Mouse (Mus musculus) forebrain, embryonic 12.5 days (tissue): ENCODE results near the gene Cacnb4. TPM values are rescaled to one million over a fixed set of nuclear protein-coding genes. Genes with fewer than 3 reads are reported as not detected.

Source experiments
- ATAC-seq: fragments of 200-750 bp; cut with Nextera tagmentation; 2 replicates; pipeline ENCODE4 v1.8.0; 2017; ENCODE audit warnings: moderate TSS enrichment; ENCODE audit not compliant: low FRiP score
- H3K27ac ChIP-seq: fragments of 300-500 bp; sonication (generic); 2 replicates; pipeline ENCODE4 v1.5.1; 2016; ENCODE audit warnings: mild to moderate bottlenecking
- H3K27me3 ChIP-seq: fragments of 300-500 bp; sonication (generic); 2 replicates; pipeline ENCODE4 v1.6.1; 2016; ENCODE audit warnings: mild to moderate bottlenecking
- H3K36me3 ChIP-seq: fragments of 300-500 bp; sonication (generic); replicated peaks from 2 replicates; pipeline ENCODE4 v1.6.1; 2016; ENCODE audit warnings: mild to moderate bottlenecking
- H3K4me1 ChIP-seq: fragments of 300-500 bp; sonication (generic); 2 replicates; pipeline ENCODE4 v1.6.1; 2016
- H3K4me2 ChIP-seq: fragments of 300-500 bp; sonication (generic); 2 replicates; pipeline ENCODE4 v1.6.1; 2016; ENCODE audit warnings: mild to moderate bottlenecking, moderate library complexity
- H3K4me3 ChIP-seq: fragments of 300-500 bp; sonication (generic); replicated peaks from 2 replicates; pipeline ENCODE4 v1.5.1; 2016; ENCODE audit warnings: mild to moderate bottlenecking
- H3K9ac ChIP-seq: fragments of 300-500 bp; sonication (generic); 2 replicates; pipeline ENCODE4 v1.6.1; 2016; ENCODE audit warnings: mild to moderate bottlenecking
- H3K9me3 ChIP-seq: fragments of 300-500 bp; sonication (generic); 2 replicates; pipeline ENCODE4 v1.6.1; 2016
- WGBS: fragments of 180-500 bp; shearing (Covaris S2); methylation state at CpG from one replicate; pipeline ENCODE4 v1.1.7; 2016; 5-methylcytosine and 5-hydroxymethylcytosine counted together
- polyA plus RNA-seq: library from polyadenylated mRNA; unstranded; fragments of >200 nt; fragmentation: Nextera tagmentation; extraction: Ambion mirVana; gene quantifications from 2 replicates; pipeline ENCODE4 v1.2.1, GENCODE M21; 2016

The Cacnb4 gene
- polyA plus RNA-seq, 1 experiment from 2014 or later: 4.1 TPM

DNA sequence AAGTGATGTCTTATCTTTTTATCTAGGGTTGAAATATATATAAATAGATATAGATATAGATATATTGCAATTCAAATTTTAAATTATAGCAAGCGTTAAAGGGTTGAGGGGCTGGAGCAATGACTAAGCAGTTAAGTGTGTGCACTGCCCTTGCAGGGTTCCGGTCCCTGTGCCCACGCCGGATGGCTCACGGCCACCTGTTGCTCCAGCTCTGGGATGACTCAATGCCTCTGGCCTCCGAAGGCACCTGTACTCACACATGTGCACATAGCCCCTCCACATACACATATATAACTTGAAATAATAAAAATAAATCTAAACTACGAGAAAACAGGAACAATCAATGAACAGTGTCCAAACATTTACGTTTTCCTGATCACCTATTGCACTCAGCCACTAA, 82.8 kb downstream of the Cacnb4 start:
- no peaks in the 10 kb centered on the region for H3K36me3 ChIP-seq
- H3K9me3 ChIP-seq: no peaks in the 10 kb centered on the region
- 90% methylated on average over 8 of the region's 8 CpGs for WGBS
- no peak overlapping the region for H3K9ac ChIP-seq
- H3K4me3 ChIP-seq: no peak overlapping the region
- no peak overlapping the region for H3K4me2 ChIP-seq
- H3K4me1 ChIP-seq: peaks cover 15% of the 10 kb centered on the region; the same call in 1 of the 2 replicates
- ATAC-seq: no peak
- no peak overlapping the region for H3K27ac ChIP-seq
- no peaks in the 10 kb centered on the region for H3K27me3 ChIP-seq

DNA sequence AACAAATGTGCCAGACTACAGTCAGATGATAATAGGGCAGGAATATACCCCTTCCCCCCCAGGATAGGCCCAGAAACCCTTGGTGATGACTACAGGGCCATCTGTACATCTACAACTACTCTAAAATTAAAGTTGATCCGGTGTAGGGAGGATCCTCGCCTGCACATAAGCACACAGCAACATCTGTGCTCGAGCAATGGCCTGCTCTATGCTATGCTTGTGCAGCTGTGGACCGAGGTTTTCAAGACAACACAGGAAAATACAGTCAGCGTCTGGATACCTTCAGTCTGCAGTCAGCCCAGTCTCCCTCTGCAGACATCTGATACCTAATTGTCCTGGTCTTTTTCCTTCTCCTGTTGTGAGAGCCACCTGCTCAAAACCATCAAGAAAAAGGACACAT, 83.4 kb downstream of the Cacnb4 start:
- no peaks in the 10 kb centered on the region for H3K36me3 ChIP-seq
- no peak overlapping the region for H3K4me3 ChIP-seq
- no peak overlapping the region for H3K4me2 ChIP-seq
- no peaks in the 10 kb centered on the region for H3K9me3 ChIP-seq
- H3K9ac ChIP-seq: no peak overlapping the region
- WGBS: 74% methylated on average over 5 of the region's 5 CpGs
- peaks cover 15% of the 10 kb centered on the region; the same call in 1 of the 2 replicates for H3K4me1 ChIP-seq
- no peak overlapping the region for H3K27ac ChIP-seq
- no peaks in the 10 kb centered on the region for H3K27me3 ChIP-seq
- ATAC-seq: no peak

DNA sequence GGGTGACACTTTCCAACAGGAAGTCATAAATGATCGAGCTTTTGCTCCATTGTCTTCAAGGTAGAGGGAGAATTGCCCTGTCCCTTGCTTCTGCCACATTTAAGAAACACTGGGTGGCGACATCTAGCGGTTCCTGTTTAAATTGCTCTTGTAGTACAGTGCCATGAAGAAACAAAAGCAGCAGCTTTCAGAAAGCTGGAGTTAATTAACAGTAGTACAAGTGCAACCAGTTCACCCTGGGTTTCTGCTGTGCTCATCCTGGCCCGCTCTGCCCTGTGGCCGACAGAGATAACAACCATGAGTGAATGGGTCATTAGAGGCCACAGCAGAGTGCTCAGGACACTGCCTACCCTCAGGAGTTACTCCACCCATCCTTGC, 85.7 kb downstream of the Cacnb4 start:
- no peaks in the 10 kb centered on the region for H3K36me3 ChIP-seq
- H3K4me2 ChIP-seq: no peak overlapping the region
- ATAC-seq: peak; percentile 85
- H3K4me3 ChIP-seq: no peak overlapping the region
- H3K4me1 ChIP-seq: peaks cover 15% of the 10 kb centered on the region; the same call in 1 of the 2 replicates
- no peak overlapping the region for H3K9ac ChIP-seq
- WGBS: 3% methylated on average over 5 of the region's 5 CpGs
- H3K27ac ChIP-seq: no peak overlapping the region
- H3K27me3 ChIP-seq: no peaks in the 10 kb centered on the region
- no peaks in the 10 kb centered on the region for H3K9me3 ChIP-seq

DNA sequence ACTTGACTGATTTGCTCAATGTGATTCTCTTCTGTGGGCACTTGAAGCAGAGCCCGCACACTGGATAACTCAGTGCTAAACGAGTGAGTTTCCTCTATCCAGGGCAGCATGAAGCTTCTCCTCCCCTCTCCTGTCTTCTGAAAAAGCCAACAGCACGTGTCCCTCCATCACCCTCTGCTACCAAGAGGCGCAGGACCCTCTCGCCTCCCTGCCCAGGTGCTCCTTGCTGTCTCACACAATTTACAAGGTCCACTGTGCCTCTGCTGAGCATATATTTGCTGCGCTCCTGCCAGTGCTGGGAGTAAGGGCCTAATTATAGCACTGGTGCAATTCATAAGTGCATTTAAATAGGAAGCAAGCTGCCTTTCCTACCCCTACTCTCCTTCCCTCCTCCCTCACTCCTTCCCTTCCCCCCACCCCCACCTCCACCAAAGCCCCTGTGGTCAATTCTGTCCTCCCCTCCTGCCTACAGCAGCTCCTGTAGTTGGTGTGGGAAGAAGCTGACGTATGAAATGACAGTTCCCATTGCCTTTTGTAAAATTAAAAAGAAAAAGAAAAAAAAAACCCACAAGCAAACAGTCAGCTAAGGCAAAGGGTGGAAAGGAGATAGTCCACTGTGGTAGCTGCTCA, 86.2 kb downstream of the Cacnb4 start:
- ATAC-seq: no peak; the same call in 1 of the 2 replicates
- WGBS: 53% methylated on average over 7 of the region's 7 CpGs
- no peak overlapping the region for H3K9ac ChIP-seq

DNA sequence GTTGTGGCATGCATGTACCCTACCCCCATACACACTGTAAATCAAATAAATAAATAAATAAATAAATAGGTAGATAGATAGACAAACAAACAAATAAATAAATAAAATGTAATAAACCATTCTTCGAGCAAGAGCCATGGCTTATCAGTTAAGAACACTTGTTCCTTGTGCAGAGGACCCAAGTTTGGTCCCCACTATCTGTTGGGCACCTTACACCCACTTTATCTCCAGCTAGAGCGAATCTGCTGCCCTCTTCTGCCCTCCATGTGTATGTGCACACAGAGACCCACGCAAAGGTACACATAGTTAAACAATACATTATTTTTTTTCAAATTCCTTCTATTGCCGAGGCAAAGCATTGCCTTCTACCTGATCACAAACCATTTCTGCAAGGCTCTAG, 87.1 kb downstream of the Cacnb4 start:
- H3K4me2 ChIP-seq: no peak overlapping the region
- H3K9ac ChIP-seq: no peak overlapping the region
- H3K27me3 ChIP-seq: no peaks in the 10 kb centered on the region
- H3K9me3 ChIP-seq: no peaks in the 10 kb centered on the region
- no peaks in the 10 kb centered on the region for H3K36me3 ChIP-seq
- WGBS: 90% methylated on average over 4 of the region's 4 CpGs
- H3K4me3 ChIP-seq: no peak overlapping the region
- peaks cover 15% of the 10 kb centered on the region; the same call in 1 of the 2 replicates for H3K4me1 ChIP-seq
- H3K27ac ChIP-seq: no peak overlapping the region
- no peak for ATAC-seq

More for the DNA sequence above, 86.2 kb downstream of the Cacnb4 start:
- Histone ChIP-seq H3K9me3 (no peaks in the 10 kb centered on the region), H3K4me3 (no peak overlapping the region), H3K36me3 (no peaks in the 10 kb centered on the region), H3K27ac (peak overlapping the region; percentile 50; the same call in 1 of the 2 replicates), H3K27me3 (no peaks in the 10 kb centered on the region), H3K4me1 (peaks cover 15% of the 10 kb centered on the region; the same call in 1 of the 2 replicates), H3K4me2 (no peak overlapping the region)

DNA sequence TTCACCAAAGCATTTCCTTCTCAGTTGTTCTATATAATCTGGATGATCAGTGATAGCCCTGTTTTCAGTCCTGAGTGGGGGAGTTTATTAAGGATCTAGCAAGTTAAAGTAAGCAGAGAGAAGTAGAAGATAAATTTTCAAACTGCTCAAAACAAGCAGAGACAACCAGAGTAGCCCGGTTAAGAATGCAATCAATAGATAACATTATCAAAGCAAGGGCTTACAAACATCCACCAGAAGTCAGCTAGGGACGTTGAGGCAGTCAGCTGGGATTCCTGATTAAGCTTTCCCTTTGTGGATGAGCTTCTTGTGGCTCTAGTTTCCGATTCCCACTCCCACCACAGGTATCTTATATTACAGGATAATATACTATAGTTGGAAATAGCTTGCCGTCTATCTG, 91.2 kb downstream of the Cacnb4 start:
- H3K27me3 ChIP-seq: no peaks in the 10 kb centered on the region

DNA sequence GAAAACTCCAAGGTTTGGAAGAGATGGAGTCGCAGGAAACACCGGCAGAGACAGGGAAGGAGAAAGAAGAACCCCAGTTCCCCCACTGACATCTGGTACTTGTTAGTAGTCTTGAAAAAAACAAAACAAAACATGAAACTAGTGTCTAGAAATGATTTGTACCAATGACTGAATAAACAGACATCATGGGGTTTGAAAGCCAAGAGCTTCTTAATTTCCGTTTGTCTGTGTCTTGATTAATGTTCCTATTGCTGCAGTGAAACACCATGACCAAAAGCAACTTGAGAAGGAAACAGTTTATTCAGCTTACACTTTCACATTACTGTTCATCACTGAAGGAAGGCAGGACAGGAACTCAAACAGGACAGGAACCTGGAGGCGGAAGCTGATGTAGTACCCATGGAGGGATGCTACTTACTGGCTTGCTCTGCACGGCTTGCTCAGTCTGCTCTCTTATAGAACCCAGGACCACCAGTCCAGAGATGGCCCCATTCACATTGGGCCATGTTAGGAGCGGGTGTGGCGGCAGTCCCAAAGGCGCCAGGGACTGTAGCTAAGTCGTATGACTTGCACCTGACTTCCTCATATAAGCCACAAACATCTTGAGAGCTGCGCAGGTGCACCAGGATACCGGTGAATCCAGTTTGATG, 95.4 kb downstream of the Cacnb4 start:
- no peak for ATAC-seq
- H3K9ac ChIP-seq: no peak overlapping the region
- no peak overlapping the region for H3K4me3 ChIP-seq
- no peaks in the 10 kb centered on the region for H3K9me3 ChIP-seq
- H3K27me3 ChIP-seq: no peaks in the 10 kb centered on the region
- no peaks in the 10 kb centered on the region; the same call in 1 of the 2 replicates for H3K4me1 ChIP-seq
- no peak overlapping the region for H3K27ac ChIP-seq
- no peak overlapping the region for H3K4me2 ChIP-seq
- 92% methylated on average over 11 of the region's 11 CpGs for WGBS
- H3K36me3 ChIP-seq: no peaks in the 10 kb centered on the region

More for the DNA sequence above, 91.2 kb downstream of the Cacnb4 start:
- Histone ChIP-seq H3K9ac (no peak overlapping the region), H3K36me3 (no peaks in the 10 kb centered on the region), H3K4me1 (peaks cover 2% of the 10 kb centered on the region; the same call in 1 of the 2 replicates), H3K4me2 (no peak overlapping the region), H3K9me3 (no peaks in the 10 kb centered on the region), H3K27ac (no peak overlapping the region), H3K4me3 (no peak overlapping the region)
- ATAC-seq: no peak
- WGBS: 90% methylated on average over 4 of the region's 4 CpGs

DNA sequence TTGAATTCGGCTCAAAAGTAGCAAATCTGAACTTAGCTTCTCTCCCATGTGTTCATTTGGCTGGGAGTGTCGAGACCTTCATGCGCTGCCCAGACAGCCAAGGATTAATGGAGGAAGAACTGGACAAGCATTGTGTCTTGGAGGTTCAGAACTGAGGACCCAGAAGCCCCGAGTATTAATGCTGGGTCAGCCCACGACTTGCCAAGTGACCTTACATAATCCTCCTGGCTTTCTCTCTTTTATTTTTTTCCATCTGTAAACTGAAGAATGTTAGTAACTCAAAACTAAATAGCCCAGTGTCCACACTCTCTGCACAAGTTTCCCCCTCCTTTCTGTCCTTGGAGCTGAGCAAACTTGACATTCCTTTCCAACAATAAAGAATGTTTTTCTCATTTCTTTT, 95.9 kb downstream of the Cacnb4 start:
- Histone ChIP-seq H3K36me3 (no peaks in the 10 kb centered on the region), H3K9ac (no peak overlapping the region), H3K9me3 (no peaks in the 10 kb centered on the region), H3K4me1 (no peaks in the 10 kb centered on the region; the same call in 1 of the 2 replicates), H3K4me3 (no peak overlapping the region), H3K27me3 (no peaks in the 10 kb centered on the region), H3K4me2 (no peak overlapping the region), H3K27ac (no peak overlapping the region)
- 64% methylated on average over 5 of the region's 5 CpGs for WGBS
- ATAC-seq: no peak

DNA sequence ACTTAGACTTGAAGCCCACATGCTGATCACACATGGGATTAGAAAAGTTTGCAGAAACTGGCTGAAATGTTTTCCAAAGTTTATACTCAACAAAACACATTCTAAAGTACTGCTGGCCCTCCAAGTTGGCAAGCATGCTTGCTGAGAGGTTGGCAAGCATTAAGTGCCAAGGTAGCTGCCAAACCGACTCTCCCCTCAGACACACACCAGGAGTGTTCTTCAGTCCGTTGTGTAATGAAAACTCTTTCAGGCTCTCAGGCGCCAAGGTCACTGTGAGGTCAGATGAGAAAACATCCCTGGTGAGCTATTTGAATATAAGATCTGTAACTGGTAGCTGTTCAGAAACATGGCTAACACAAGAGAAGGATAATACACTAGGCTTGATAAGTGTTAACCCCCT, 97.8 kb downstream of the Cacnb4 start:
- Histone ChIP-seq H3K4me1 (no peaks in the 10 kb centered on the region; the same call in 1 of the 2 replicates), H3K4me2 (no peak overlapping the region), H3K27ac (no peak overlapping the region), H3K4me3 (no peak overlapping the region), H3K36me3 (no peaks in the 10 kb centered on the region), H3K9me3 (no peaks in the 10 kb centered on the region), H3K27me3 (no peaks in the 10 kb centered on the region), H3K9ac (no peak overlapping the region)
- ATAC-seq: no peak
- 54% methylated on average over 3 of the region's 3 CpGs for WGBS

DNA sequence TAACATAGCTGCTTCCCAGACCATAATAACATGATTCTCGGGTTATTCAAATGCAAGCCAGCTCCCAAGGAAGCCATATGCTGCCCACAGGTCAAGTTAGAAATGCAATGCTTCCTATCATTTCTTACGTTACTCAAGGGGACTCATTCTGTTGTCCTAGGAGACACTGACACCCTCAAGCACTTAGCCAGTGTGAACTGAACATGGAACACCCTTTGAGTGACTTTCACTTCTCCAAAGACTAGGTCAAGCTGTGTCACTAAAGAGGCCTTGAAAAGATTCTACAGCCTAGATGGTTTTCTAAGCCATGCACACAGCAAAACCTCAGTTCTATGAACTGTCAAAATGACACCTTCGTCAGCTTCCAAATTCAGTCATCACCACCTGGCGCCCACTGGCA, 98.9 kb downstream of the Cacnb4 start:
- Histone ChIP-seq H3K36me3 (no peaks in the 10 kb centered on the region), H3K9me3 (no peaks in the 10 kb centered on the region), H3K27ac (no peak overlapping the region), H3K4me3 (no peak overlapping the region), H3K9ac (no peak overlapping the region), H3K27me3 (no peaks in the 10 kb centered on the region), H3K4me1 (no peaks in the 10 kb centered on the region; the same call in 1 of the 2 replicates), H3K4me2 (no peak overlapping the region)
- ATAC-seq: no peak
- WGBS: 88% methylated on average over 4 of the region's 4 CpGs

DNA sequence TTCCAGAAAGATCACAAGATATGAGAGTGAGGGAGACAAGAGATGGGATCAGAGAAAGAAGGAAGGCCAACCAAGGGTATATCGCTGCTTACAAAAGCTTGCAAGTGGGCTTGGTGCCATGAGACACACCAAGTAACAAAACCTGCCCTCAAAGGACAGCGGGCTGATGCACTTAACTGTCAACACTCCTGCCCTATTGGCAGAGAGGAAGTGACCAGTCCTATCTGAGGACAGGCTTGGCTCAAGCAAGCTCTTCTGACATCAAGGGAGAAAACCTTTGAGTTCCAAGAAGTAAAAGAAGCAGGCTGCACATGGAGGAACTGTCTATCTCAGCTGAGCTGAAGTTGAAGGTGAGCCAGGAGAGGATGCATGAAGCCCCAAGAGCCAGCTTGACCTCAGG, 100.1 kb downstream of the Cacnb4 start:
- Histone ChIP-seq H3K9me3 (no peaks in the 10 kb centered on the region), H3K36me3 (no peaks in the 10 kb centered on the region), H3K9ac (no peak overlapping the region), H3K27me3 (no peaks in the 10 kb centered on the region), H3K27ac (no peak overlapping the region), H3K4me3 (no peak overlapping the region), H3K4me1 (no peaks in the 10 kb centered on the region; the same call in 1 of the 2 replicates), H3K4me2 (no peak overlapping the region)
- WGBS: 95% methylated on average over 2 of the region's 2 CpGs
- ATAC-seq: no peak

DNA sequence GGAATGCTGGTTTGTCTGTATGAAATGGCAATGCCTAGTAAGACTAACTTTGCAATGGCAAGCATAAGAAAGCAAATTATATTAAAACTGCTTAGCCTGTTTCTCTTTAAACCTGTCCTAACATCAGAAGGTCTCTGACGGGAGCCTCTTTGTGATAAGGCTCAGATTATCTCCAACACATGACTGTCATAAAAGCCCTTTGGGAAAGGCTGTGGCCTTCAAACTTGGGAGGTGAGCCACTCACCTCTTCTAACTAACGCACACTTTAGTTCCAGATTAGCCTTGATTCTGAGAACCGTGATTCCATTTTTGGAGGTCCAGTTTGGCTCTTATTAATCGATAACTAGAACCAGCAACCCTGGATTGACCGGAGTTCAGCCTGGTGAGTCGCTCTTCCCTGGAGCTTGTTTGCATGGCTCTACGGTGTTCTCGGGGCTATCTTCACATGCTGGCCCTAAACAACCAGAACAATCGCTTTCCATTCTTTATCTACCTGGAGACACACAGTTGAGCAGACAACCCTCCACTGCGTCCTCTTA, 100.9 kb downstream of the Cacnb4 start:
- Histone ChIP-seq H3K4me2 (no peak overlapping the region), H3K9me3 (no peaks in the 10 kb centered on the region), H3K36me3 (no peaks in the 10 kb centered on the region), H3K4me3 (no peak overlapping the region), H3K27me3 (no peaks in the 10 kb centered on the region), H3K9ac (no peak overlapping the region), H3K27ac (no peak overlapping the region), H3K4me1 (no peaks in the 10 kb centered on the region; the same call in 1 of the 2 replicates)
- ATAC-seq: no peak
- 90% methylated on average over 10 of the region's 10 CpGs for WGBS
